Mouse (Mus musculus) kidney, postnatal 14 days (tissue): ENCODE data around the gene Pbx3.

Experiments used
- DNase-seq: peaks from one replicate; pipeline ENCODE4 v3.0.0; 2022; ENCODE audit warnings: mixed read lengths

Pbx3 gene

GRCm38 (mm10) chr2:34372305-34373301 lies at the start of gene Pbx3:
Gene Pbx3 (minus strand): TSS chr2:34373142.
- DNase-seq: peak; percentile 98

GRCm38 (mm10) chr2:34420256-34420655 lies 47.3 kb upstream of the Pbx3 start:
- DNase-seq: no peak

GRCm38 (mm10) chr2:34409741-34410340 lies 36.9 kb upstream of the Pbx3 start:
- DNase-seq: no peak

GRCm38 (mm10) chr2:34408341-34408740 lies 35.4 kb upstream of the Pbx3 start:
- no peak for DNase-seq

GRCm38 (mm10) chr2:34407596-34407995 lies 34.7 kb upstream of the Pbx3 start:
- no peak for DNase-seq

GRCm38 (mm10) chr2:34406601-34407464 lies 33.9 kb upstream of the Pbx3 start, which contains the start of gene Mapkap1:
Gene Mapkap1 (plus strand): TSS chr2:34406771.
- peak; percentile 98 for DNase-seq

- DNase-seq: no peak
Observed at GRCm38 (mm10) chr2:34399535-34399934, 26.6 kb upstream of the Pbx3 start.

GRCm38 (mm10) chr2:34378930-34379329 lies 6.0 kb upstream of the Pbx3 start:
- DNase-seq: no peak

- no peak for DNase-seq
Observed at GRCm38 (mm10) chr2:34374349-34374748, 1.4 kb upstream of the Pbx3 start.

- no peak for DNase-seq
Observed at GRCm38 (mm10) chr2:34373886-34374285, 944 bp upstream of the Pbx3 start.

GRCm38 (mm10) chr2:34371441-34372304 lies 1.3 kb downstream of the Pbx3 start:
- peak; percentile 77 for DNase-seq

- DNase-seq: peak; percentile 47
Observed at GRCm38 (mm10) chr2:34370725-34371440, 2.1 kb downstream of the Pbx3 start.

- no peak for DNase-seq
Observed at GRCm38 (mm10) chr2:34370349-34370724, 2.6 kb downstream of the Pbx3 start.

GRCm38 (mm10) chr2:34368396-34368795 lies 4.5 kb downstream of the Pbx3 start:
- DNase-seq: no peak

GRCm38 (mm10) chr2:34367024-34367423 lies 5.9 kb downstream of the Pbx3 start:
- no peak for DNase-seq

GRCm38 (mm10) chr2:34363678-34364077 lies 9.3 kb downstream of the Pbx3 start:
- DNase-seq: no peak

- DNase-seq: no peak
Observed at GRCm38 (mm10) chr2:34355801-34356211, 17.1 kb downstream of the Pbx3 start.

- no peak for DNase-seq
Observed at GRCm38 (mm10) chr2:34352006-34352405, 20.9 kb downstream of the Pbx3 start.

- DNase-seq: no peak
Observed at GRCm38 (mm10) chr2:34347096-34347495, 25.8 kb downstream of the Pbx3 start.

GRCm38 (mm10) chr2:34298664-34299063 lies 74.3 kb downstream of the Pbx3 start:
- DNase-seq: no peak

- no peak for DNase-seq
Observed at GRCm38 (mm10) chr2:34298202-34298601, 74.7 kb downstream of the Pbx3 start.
